Mouse (Mus musculus) neural tube, embryonic 14.5 days (tissue): Measurements from ENCODE around the gene Abcb10. TPM values are rescaled to one million over a fixed set of nuclear protein-coding genes. Genes with fewer than 3 reads are reported as not detected.

Experiments used
- microRNA counts: library from miRNA; unstranded; fragments of <30 nt; microRNA quantifications from one replicate; lab custom pipeline; 2016
- microRNA-seq: library from miRNA; unstranded; fragments of <30 nt; microRNA quantifications from one replicate; pipeline ENCODE4, GENCODE M21; 2016
- polyA plus RNA-seq: library from polyadenylated mRNA; unstranded; fragments of >200 nt; fragmentation: Nextera tagmentation; extraction: Ambion mirVana; gene quantifications from 2 replicates; pipeline ENCODE4 v1.2.1, GENCODE M21; 2014

The Abcb10 gene
- polyA plus RNA-seq, 1 experiment from 2014 or later, result 18.9 TPM

MicroRNA genes within 50 kb of the gene (microRNA counts, 519-probe panel; counts per million panel counts)
- not detected for microRNA mmu-miR-1967 (lab: Ali Mortazavi, UCI)

Small RNAs within 50 kb of the gene (microRNA-seq; reads per million reads assigned to microRNA genes)
- gene Mir1967, result not detected

Other genes starting within 250 kb of the Abcb10 start
- 85.4 and 91.8 TPM in 2 replicates for gene Rab4a, start 177.1 kb downstream of the Abcb10 start, polyA plus RNA-seq
- gene Ccsap, start 122.9 kb downstream of the Abcb10 start, polyA plus RNA-seq, result 4.3 and 5.4 TPM in 2 replicates
- gene Acta1, start 88.4 kb downstream of the Abcb10 start, polyA plus RNA-seq, result 9.0 and 22.7 TPM in 2 replicates
- gene Nup133, start 33.9 kb downstream of the Abcb10 start, polyA plus RNA-seq, result 24.0 and 28.0 TPM in 2 replicates
- gene Taf5l, start 38.3 kb upstream of the Abcb10 start, polyA plus RNA-seq, result 22.4 and 28.3 TPM in 2 replicates
- gene Urb2, start 38.4 kb upstream of the Abcb10 start, polyA plus RNA-seq, result 6.3 and 6.7 TPM in 2 replicates
- 55.8 and 57.7 TPM in 2 replicates for gene Galnt2, start 248.3 kb upstream of the Abcb10 start, polyA plus RNA-seq